Mouse (Mus musculus) MEL (cell line): ENCODE measurements around the gene Gm12830.

ENCODE experiments used
- CHD1 ChIP-seq: IDR thresholded peaks from 2 replicates; pipeline ENCODE4 v1.6.1; 2012; ENCODE audit warnings: low read depth, mild to moderate bottlenecking, inconsistent platforms, low read length, improper control_type of control experiment
- CHD2 ChIP-seq: IDR thresholded peaks from 2 replicates; pipeline ENCODE4 v1.6.1; 2011; ENCODE audit warnings: low read length, improper control_type of control experiment
- CTCF ChIP-seq, 3 experiments: IDR thresholded peaks in 2 of 3; conservative IDR thresholded peaks in 1 of 3; 2 replicates each; pipeline ENCODE4 v1.5.1; 2011 to 2012; ENCODE audit warnings: low read length in 3 of 3, low read depth in 2 of 3, mild to moderate bottlenecking in 2 of 3, improper control_type of control experiment in 1 of 3, inconsistent platforms in 1 of 3, mixed read lengths in 1 of 3, moderate library complexity in 1 of 3; ENCODE audit not compliant: control insufficient read depth in 1 of 3, insufficient read depth in 1 of 3, poor library complexity in 1 of 3, severe bottlenecking in 1 of 3
- E2F4 ChIP-seq: IDR thresholded peaks from 2 replicates; pipeline ENCODE4 v1.6.1; 2011; ENCODE audit warnings: low read depth, low read length, improper control_type of control experiment, borderline replicate concordance
- ETS1 ChIP-seq: IDR thresholded peaks from 2 replicates; pipeline ENCODE4 v1.6.1; 2012; ENCODE audit warnings: low read depth, mild to moderate bottlenecking, inconsistent platforms, low read length, improper control_type of control experiment, moderate library complexity
- KAT2A ChIP-seq: conservative IDR thresholded peaks from 2 replicates; pipeline ENCODE4 v1.6.1; 2012; ENCODE audit warnings: low read depth, low read length, improper control_type of control experiment, inconsistent platforms
- NELFE ChIP-seq: IDR thresholded peaks from 2 replicates; pipeline ENCODE4 v1.6.1; 2011; ENCODE audit warnings: low read depth, low read length, improper control_type of control experiment
- TCF12 ChIP-seq: IDR thresholded peaks from 2 replicates; pipeline ENCODE4 v1.6.1; 2014; ENCODE audit warnings: low read depth, mild to moderate bottlenecking, inconsistent platforms, low read length, improper control_type of control experiment, moderate library complexity

- TF ChIP-seq E2F4 (no peak), CTCF (IDR thresholded peaks at IDR 0.05 in 2 of 3, conservative IDR thresholded peaks at IDR 0.05 in 1 of 3; ENCODE audit: control insufficient read depth in 1 of 3, insufficient read depth in 1 of 3, low read depth in 2 of 3, low read length in 3 of 3, poor library complexity in 1 of 3, severe bottlenecking in 1 of 3) (no peak), CHD1 (no peak), ETS1 (no peak), NELFE (no peak), KAT2A (no peak), TCF12 (no peak), CHD2 (no peak)
Measured at GRCm38 (mm10) chr4:114869765-114870490, 48.4 kb downstream of the Gm12830 start.
